ENCODE assay signal across 9 mouse cellular contexts in the genomic region with DNA sequence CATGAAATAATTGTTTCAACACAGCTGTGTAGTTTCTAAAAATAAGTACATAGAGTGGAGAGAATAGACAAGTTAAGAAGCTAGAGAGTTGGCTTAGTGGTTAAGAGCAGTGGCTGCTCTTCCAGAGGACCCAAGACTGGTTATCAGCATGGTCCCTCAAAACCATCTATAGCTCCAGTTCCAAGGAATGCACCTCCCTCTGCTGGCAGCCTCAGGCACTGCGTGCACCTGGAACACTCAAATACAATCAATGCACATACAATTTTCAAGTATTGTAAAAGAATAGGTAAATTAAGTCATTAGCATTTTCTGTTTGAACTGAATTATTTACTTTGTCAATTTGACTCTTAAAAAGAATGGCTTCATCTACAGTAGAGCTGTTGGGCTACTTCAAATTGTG.
DNase-seq lines count a peak whose midpoint lies in the region; TF ChIP-seq lines count a peak whose summit lies in the region.
"Had no signal": no experiment of that assay in that cellular context is flagged by ENCODE, and none has a peak within 500 bp of the region (broad histone marks: within the 10 kb centered on the region; RNA-seq: fewer than 3 reads in every experiment).

No protein-coding gene starts in this region.

- no peak overlapping the region for H3K27ac ChIP-seq in heart, adult 2 months
- H3K27ac ChIP-seq: neural tube, embryonic 13.5 days had no signal

- DNase-seq in heart, adult 2 months, result peak in 1 of 2 experiments; percentile 53
- no peak for DNase-seq in heart, adult 9 months (ENCODE audit: low spot score in 2 of 2)
- peak; percentile 4 for DNase-seq in A20 (ENCODE audit: low read depth, low spot score)
- peak; percentile 34 for DNase-seq in WW6 (ENCODE audit: low read depth, low spot score)
- DNase-seq in kidney, adult 9 months, result peak; percentile 57
- DNase-seq in retina, postnatal 1 day, result peak; percentile 37
- no peak for DNase-seq in gastrocnemius, adult 8-10 months (ENCODE audit: low spot score in 2 of 2)
- DNase-seq in neural tube, embryonic 10.5 days (ENCODE audit: extremely low spot score, low spot score), result no peak

- no peaks in the 10 kb centered on the region for H3K36me3 ChIP-seq in heart, adult 2 months (ENCODE audit: control insufficient read depth, insufficient read depth, low read length)
- H3K36me3 ChIP-seq: neural tube, embryonic 13.5 days had no signal

- peak; percentile 87 for TF ChIP-seq CTCF in heart, adult 2 months (IDR thresholded peaks at IDR 0.05)

- H3K9ac ChIP-seq in heart, adult 2 months (ENCODE audit: low read depth, low read length), result no peak overlapping the region
- H3K9ac ChIP-seq: neural tube, embryonic 13.5 days had no signal

- H3K79me2 ChIP-seq in heart, adult 2 months (replicated peaks; ENCODE audit: control insufficient read depth, insufficient read depth, low read length), result peaks cover 1% of the 10 kb centered on the region; the same call in 1 of the 2 replicates

- 95% methylated on average over 1 of the region's 1 CpGs for WGBS in heart, adult 2 months

- H3K4me3 ChIP-seq in heart, adult 2 months, result no peak overlapping the region
- H3K4me3 ChIP-seq: neural tube, embryonic 13.5 days had no signal

- TF ChIP-seq POLR2A in heart, adult 2 months (IDR thresholded peaks at IDR 0.05; ENCODE audit: insufficient read depth, low read depth, low read length), result no peak

- H3K4me1 ChIP-seq in heart, adult 2 months (ENCODE audit: control insufficient read depth, insufficient read depth, low read length), result peaks cover 9% of the 10 kb centered on the region

- no peak for TF ChIP-seq EP300 in heart, adult 2 months (IDR thresholded peaks at IDR 0.05; ENCODE audit: insufficient read depth, low read depth, low read length)

- no peaks in the 10 kb centered on the region for H3K27me3 ChIP-seq in heart, adult 2 months (ENCODE audit: control insufficient read depth, insufficient read depth, low read length)
- H3K27me3 ChIP-seq: neural tube, embryonic 13.5 days had no signal

- intact Hi-C loops in heart, adult 2 months (cut with DNase I), result loop anchor here (5.0 kb wide), 2 partner anchors 35 to 105 kb away; partner anchors contain the start of gene Aebp2

Comparison
In these comparisons a context has a peak if more than half of its experiments do, and no peak if none do; other contexts are left out.
1. DNase-seq: peak in A20 (single experiment), WW6 (single experiment), kidney, adult 9 months (single experiment) and retina, postnatal 1 day (single experiment); none in heart, adult 9 months (0 of 2), gastrocnemius, adult 8-10 months (0 of 2) and neural tube, embryonic 10.5 days (single experiment).